Mouse (Mus musculus) MN1 (cell line): Measurements from ENCODE around the gene L3mbtl1.

Source experiments
- DNase-seq: peaks from one replicate; pipeline ENCODE4 v3.0.0-alpha.2; 2016; ENCODE audit warnings: low spot score

The L3mbtl1 gene

DNA sequence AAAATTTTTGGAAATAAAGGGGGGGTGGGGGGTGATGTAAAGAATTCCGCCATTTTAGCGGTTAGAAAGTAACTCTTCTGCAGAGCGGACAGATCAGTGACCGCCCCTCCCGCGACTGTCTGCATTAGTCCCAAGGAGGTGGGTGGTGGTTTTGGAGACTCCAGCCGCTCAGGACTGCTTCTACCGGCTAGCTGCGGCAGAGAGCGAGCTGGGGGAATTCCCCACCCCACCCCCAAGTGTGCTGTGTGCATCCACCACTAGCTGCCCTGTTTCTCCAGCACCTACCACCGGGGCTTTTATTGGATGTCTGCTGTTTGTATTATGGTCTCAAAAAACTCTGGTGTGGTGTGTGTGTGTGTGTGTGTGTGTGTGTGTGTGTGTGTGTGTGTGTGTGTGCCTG lies 659 bp downstream of the L3mbtl1 start:
- DNase-seq: no peak

GRCm38 (mm10) chr2:162946964-162947363 lies 3.7 kb downstream of the L3mbtl1 start:
- DNase-seq: no peak

GRCm38 (mm10) chr2:162947736-162948135 lies 4.5 kb downstream of the L3mbtl1 start:
- DNase-seq: no peak

DNA sequence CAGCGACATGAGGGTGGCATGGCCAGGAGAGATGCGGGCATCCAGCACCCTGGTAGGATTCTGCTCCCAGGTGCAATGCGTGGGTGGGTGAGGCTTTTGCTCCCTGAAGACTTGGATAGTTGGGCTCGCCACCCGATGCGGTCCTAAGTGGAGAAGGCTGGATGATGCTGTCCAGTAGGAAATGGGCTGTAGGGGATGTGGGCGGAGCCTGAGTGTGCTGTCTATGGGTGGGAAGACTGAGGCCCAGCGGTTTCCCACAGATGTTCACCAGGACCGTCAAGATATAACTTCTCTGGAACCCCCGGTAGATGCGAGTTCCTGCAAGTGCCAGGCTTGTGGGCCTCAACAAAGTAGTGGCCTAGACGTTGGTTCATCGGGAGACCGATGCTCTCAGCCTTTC lies 4.9 kb downstream of the L3mbtl1 start:
- DNase-seq: no peak

- no peak for DNase-seq
Observed at GRCm38 (mm10) chr2:162950776-162951175, 7.5 kb downstream of the L3mbtl1 start.

GRCm38 (mm10) chr2:162956843-162957242 lies 13.6 kb downstream of the L3mbtl1 start:
- DNase-seq: no peak

DNA sequence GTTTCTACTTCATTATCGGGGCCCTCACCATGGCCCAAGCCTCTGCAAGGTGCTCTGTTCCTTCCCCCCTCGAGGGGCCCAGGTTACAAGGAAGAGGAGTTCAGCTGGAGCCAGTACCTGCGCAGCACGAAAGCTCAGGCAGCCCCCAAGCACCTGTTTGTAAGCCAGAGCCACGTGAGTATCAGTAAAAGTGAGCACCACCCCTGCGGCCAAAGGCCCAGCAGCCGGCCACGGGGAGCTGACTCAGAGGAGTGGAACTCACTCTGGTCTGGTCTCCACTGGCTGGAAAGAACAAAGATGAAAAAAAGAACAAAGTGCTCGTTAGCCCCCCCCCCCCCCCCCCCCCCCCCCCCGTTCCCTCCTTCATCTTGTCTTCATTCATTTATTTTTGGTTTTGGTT lies 18.0 kb downstream of the L3mbtl1 start:
- DNase-seq: no peak

- DNase-seq: no peak
Observed at GRCm38 (mm10) chr2:162966734-162967133, 23.5 kb downstream of the L3mbtl1 start.

DNA sequence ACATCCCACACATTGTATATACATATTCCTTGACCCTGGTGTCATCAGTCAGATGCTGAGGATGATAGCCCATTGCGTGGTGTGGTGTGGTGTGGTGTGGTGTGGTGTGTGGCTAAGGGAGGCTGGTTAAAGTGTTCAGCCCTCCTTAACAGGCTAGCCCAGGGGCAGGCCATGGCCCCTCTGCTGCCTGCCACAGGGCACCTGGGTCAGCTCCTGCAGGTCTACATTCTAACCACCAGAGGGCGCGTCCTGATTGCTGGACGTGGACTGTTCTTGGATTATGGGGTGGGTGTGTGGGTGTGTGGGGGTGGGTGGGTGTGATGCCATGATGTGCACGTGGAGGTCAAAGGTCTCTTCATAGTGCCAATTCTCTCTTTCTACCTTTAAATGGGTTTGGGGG lies 25.1 kb downstream of the L3mbtl1 start:
- peak; percentile 60 for DNase-seq

DNA sequence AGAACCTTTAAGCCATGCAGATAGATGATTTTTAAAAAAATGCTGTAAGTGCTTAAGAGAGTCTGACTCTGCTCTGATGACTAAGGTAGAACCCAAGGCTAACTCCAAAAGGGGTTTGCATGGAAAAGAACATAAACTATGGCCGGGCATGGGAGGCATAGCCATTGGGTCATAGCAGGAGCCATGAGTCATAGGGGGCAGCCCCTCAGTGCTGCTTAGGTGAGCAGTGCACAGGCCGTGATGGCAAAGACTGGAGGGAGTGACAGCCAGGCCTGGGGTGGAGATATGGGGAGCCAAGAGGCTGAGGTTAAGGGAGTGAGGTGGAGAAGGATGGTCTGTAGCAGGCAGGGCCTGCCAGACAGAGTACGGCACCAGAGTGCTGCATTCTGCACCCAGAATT lies 25.8 kb downstream of the L3mbtl1 start:
- DNase-seq: no peak

GRCm38 (mm10) chr2:162970896-162971295 lies 27.6 kb downstream of the L3mbtl1 start:
- DNase-seq: no peak

DNA sequence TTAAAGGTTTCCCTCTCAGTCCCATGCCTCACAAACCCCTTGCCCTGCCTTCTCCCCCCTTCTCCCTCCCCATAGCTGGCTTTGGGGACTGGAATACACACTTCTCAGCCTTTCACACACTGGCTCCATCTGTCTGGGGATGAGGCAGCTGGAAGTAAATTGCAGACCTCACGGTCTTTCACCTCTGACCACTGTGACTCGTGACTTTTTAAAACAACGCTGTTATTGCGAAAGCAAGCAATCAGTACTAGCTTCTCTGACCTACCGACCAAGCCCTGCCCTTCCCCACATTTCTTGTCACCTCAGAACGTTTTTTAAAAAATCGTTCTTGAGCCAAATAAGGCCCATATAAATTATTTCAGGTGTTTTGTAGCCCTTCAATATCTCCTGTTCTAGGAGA lies 29.5 kb downstream of the L3mbtl1 start:
- no peak for DNase-seq

- no peak for DNase-seq
Observed at GRCm38 (mm10) chr2:162973206-162973605, 29.9 kb downstream of the L3mbtl1 start.

DNA sequence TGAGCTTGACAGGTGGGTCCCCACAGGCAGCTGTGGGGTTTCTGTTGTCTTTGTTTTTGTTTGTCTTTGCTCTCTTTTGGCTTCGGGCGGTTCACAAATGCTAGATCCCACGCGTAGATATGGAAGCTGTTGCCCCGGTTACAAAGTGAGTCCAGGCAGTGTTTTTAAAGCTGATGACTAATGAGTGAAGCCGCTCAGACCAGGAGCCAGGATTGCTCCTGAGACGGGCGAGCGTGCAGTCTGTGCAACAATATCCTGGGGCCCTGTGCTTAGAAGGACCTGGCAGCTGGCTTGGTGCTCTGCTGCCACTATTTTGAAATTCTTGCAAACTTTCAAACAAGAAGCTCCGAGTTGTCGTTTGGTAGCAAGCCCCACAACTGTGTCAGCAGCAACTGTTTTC lies 30.4 kb downstream of the L3mbtl1 start:
- DNase-seq: peak; percentile 83

GRCm38 (mm10) chr2:162975157-162975775 lies 32.0 kb downstream of the L3mbtl1 start:
- DNase-seq: peak; percentile 51

- no peak for DNase-seq
Observed at GRCm38 (mm10) chr2:162976001-162976400, 32.7 kb downstream of the L3mbtl1 start.

GRCm38 (mm10) chr2:162984381-162984780 lies 41.1 kb downstream of the L3mbtl1 start:
- DNase-seq: no peak

DNA sequence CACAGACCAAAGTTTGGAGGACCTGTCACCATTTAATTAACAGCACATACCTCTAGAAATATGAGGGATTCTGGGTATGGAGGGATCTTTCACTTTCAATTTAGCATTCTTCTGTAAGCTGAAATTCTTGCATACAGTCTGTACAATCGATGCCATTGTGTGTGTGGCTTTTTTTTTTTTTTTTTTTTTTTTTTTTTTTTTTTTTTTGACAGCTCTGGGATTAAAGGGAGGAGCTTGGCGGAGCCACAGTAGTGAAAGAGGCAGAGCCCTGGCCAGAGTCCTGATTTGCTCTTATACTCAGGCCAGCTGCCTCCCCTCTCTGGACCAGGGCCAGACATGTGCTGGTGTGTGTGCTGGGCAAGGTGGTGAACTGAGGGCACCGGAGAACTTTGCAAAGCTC lies 42.7 kb downstream of the L3mbtl1 start:
- DNase-seq: peak; percentile 72

- no peak for DNase-seq
Observed at GRCm38 (mm10) chr2:162986764-162987163, 43.5 kb downstream of the L3mbtl1 start.

DNA sequence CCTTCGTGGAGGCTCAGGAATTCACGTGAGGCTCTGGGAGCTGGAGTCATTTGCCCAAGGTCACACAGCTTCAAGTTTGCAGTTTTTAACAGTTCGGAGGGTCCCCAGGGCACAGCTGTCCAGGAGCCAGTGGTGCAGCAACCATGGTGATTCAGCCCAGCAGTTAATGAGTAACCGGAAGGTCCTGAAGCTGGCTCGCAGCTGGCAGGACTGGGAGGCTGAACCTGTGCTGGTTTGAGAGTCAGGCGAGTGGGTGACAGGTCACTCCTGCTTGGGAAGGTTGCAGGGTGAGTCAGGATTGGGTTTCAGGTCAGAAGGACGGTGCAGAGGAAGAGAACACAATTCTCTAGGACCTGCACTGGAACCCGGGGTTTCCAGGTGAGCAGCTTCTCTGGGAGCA lies 43.9 kb downstream of the L3mbtl1 start, which contains the start of gene Sgk2:
Gene Sgk2 (plus strand): TSS at position 113 of the 400 bp plus-strand sequence.
- no peak for DNase-seq

DNA sequence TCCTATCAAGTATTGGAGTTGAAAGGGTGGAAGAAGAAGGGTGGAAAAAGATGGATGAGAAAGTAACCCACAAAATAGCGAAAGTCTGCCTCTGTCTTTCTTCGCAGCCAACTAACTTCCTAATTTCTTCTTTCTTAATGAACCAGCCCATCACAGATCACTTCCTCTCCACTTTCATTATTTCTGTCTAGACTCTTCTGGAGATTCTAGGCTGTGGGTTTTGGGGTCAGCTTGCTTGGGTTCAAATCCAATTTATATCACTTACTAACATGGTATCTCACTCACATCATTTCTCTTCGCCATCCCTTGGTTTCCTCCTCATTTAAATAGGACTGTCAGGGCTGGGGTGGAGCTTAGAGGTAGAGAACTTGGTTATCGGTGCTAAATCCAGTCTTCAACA lies 45.0 kb downstream of the L3mbtl1 start:
- DNase-seq: no peak

GRCm38 (mm10) chr2:162991394-162992083 lies 48.3 kb downstream of the L3mbtl1 start:
- no peak for DNase-seq

DNA sequence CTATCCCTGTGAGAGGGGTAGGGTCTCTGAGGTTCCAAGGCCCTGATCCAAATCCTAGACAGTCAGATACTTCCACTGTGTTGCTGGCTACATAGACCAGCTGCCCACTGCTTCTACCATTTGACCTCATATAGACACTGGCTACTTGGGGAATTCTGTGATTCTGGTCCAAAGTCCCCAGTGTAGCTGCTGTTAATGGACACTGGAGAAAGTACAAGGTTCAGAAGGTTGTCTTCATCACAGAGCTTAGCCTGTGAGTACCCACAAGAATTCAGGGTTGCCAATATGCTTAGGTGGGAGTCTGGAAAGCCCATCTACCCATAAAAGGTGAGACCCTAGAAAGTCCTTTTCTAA lies 48.8 kb downstream of the L3mbtl1 start:
- DNase-seq: no peak
